Mouse (Mus musculus): ENCODE data around the gene Rarb.

Gene Rarb

GRCm38 (mm10) chr14:16537433-16537832, 281.5 kb downstream of the Rarb start:
- DNase-seq (ENCODE audit: low read depth, low spot score) = no peak

GRCm38 (mm10) chr14:16528631-16529030, 290.3 kb downstream of the Rarb start:
- no peak for DNase-seq (ENCODE audit: low read depth, low spot score)

GRCm38 (mm10) chr14:16526120-16526519, 292.8 kb downstream of the Rarb start:
- DNase-seq (ENCODE audit: low read depth, low spot score) = no peak

- no peak for DNase-seq (ENCODE audit: low read depth, low spot score)
These were observed 293.6 kb downstream of the Rarb start for GRCm38 (mm10) chr14:16525137-16525924.

- no peak for DNase-seq (ENCODE audit: low read depth, low spot score)
These were observed 296.1 kb downstream of the Rarb start for GRCm38 (mm10) chr14:16522852-16523251.

- no peak for DNase-seq (ENCODE audit: low read depth, low spot score)
These were observed 299.3 kb downstream of the Rarb start for GRCm38 (mm10) chr14:16519588-16520167.

- DNase-seq (ENCODE audit: low read depth, low spot score) = no peak
These were observed 301.0 kb downstream of the Rarb start for GRCm38 (mm10) chr14:16517958-16518357.

- DNase-seq (ENCODE audit: low read depth, low spot score) = no peak
These were observed 303.2 kb downstream of the Rarb start for GRCm38 (mm10) chr14:16515731-16516130.

- no peak for DNase-seq (ENCODE audit: low read depth, low spot score)
These were observed 308.4 kb downstream of the Rarb start for GRCm38 (mm10) chr14:16510574-16510973.

GRCm38 (mm10) chr14:16509825-16510224, 309.1 kb downstream of the Rarb start:
- no peak for DNase-seq (ENCODE audit: low read depth, low spot score)

- no peak for DNase-seq (ENCODE audit: low read depth, low spot score)
These were observed 310.2 kb downstream of the Rarb start for GRCm38 (mm10) chr14:16508760-16509159.

- no peak for DNase-seq (ENCODE audit: low read depth, low spot score)
These were observed 321.7 kb downstream of the Rarb start for GRCm38 (mm10) chr14:16497226-16497661.

- no peak for DNase-seq (ENCODE audit: low read depth, low spot score)
These were observed 335.1 kb downstream of the Rarb start for GRCm38 (mm10) chr14:16483656-16484380.

GRCm38 (mm10) chr14:16480621-16481020, 338.3 kb downstream of the Rarb start:
- no peak for DNase-seq (ENCODE audit: low read depth, low spot score)

- DNase-seq (ENCODE audit: low read depth, low spot score) = no peak
These were observed 339.4 kb downstream of the Rarb start for GRCm38 (mm10) chr14:16479521-16479920.

GRCm38 (mm10) chr14:16478606-16479323, 340.2 kb downstream of the Rarb start:
- DNase-seq (ENCODE audit: low read depth, low spot score) = no peak

GRCm38 (mm10) chr14:16448269-16448987, 370.5 kb downstream of the Rarb start:
- DNase-seq (ENCODE audit: low read depth, low spot score) = no peak

- peak; percentile 35 for DNase-seq (ENCODE audit: low read depth, low spot score)
These were observed 371.4 kb downstream of the Rarb start for GRCm38 (mm10) chr14:16447587-16447986.

- no peak for DNase-seq (ENCODE audit: low read depth, low spot score)
These were observed 374.1 kb downstream of the Rarb start for GRCm38 (mm10) chr14:16444859-16445258.

GRCm38 (mm10) chr14:16439385-16440126, 379.4 kb downstream of the Rarb start:
- no peak for DNase-seq (ENCODE audit: low read depth, low spot score)

All from ES-CJ7 (cell line).